Mouse (Mus musculus) heart, embryonic 15.5 days (tissue): ENCODE results near the gene Chd1. TPM values are rescaled to one million over a fixed set of nuclear protein-coding genes. Genes with fewer than 3 reads are reported as not detected.
A peak's percentile ranks its signal among the peaks of the same experiment; 100 is the strongest.

Experiments
- ATAC-seq: fragments of 200-750 bp; cut with Nextera tagmentation; replicated peaks from 2 replicates; pipeline ENCODE4 v1.8.0; 2017; ENCODE audit warnings: low read depth, moderate TSS enrichment; ENCODE audit not compliant: insufficient number of reproducible peaks, insufficient read depth, low FRiP score
- H3K27ac ChIP-seq: fragments of 300-500 bp; sonication (generic); 2 replicates; pipeline ENCODE4 v1.5.1; 2015; ENCODE audit warnings: mild to moderate bottlenecking, inconsistent platforms
- H3K27me3 ChIP-seq: fragments of 300-500 bp; sonication (generic); 2 replicates; pipeline ENCODE4 v1.6.1; 2015; ENCODE audit warnings: inconsistent platforms
- H3K36me3 ChIP-seq: fragments of 300-500 bp; sonication (generic); 2 replicates; pipeline ENCODE4 v1.6.1; 2015; ENCODE audit warnings: mild to moderate bottlenecking, inconsistent platforms
- H3K4me1 ChIP-seq: fragments of 300-500 bp; sonication (generic); replicated peaks from 2 replicates; pipeline ENCODE4 v1.6.1; 2015; ENCODE audit warnings: inconsistent platforms
- H3K4me2 ChIP-seq: fragments of 300-500 bp; sonication (generic); 2 replicates; pipeline ENCODE4 v1.6.1; 2015; ENCODE audit warnings: inconsistent platforms, mild to moderate bottlenecking, moderate library complexity
- H3K4me3 ChIP-seq: fragments of 300-500 bp; sonication (generic); 2 replicates; pipeline ENCODE4 v1.5.1; 2015; ENCODE audit warnings: mild to moderate bottlenecking, inconsistent platforms
- H3K9ac ChIP-seq: fragments of 300-500 bp; sonication (generic); 2 replicates; pipeline ENCODE4 v1.6.1; 2015; ENCODE audit warnings: mild to moderate bottlenecking, inconsistent platforms
- H3K9me3 ChIP-seq: fragments of 300-500 bp; sonication (generic); replicated peaks from 2 replicates; pipeline ENCODE4 v1.6.1; 2016; ENCODE audit warnings: inconsistent platforms
- WGBS: fragments of 180-500 bp; shearing (Covaris S2); methylation state at CpG from one replicate; pipeline ENCODE4 v1.1.7; 2015; ENCODE audit warnings: mixed read lengths; 5-methylcytosine and 5-hydroxymethylcytosine counted together
- polyA plus RNA-seq: library from polyadenylated mRNA; unstranded; fragments of >200 nt; fragmentation: Nextera tagmentation; extraction: Ambion mirVana; gene quantifications from 2 replicates; pipeline ENCODE4 v1.2.1, GENCODE M21; 2015

Chd1 gene
- polyA plus RNA-seq, 1 experiment from 2014 or later, result 14.8 TPM

- Histone ChIP-seq H3K9me3 (no peaks in the 10 kb centered on the region), H3K9ac (no peak overlapping the region), H3K36me3 (peaks cover 3% of the 10 kb centered on the region; the same call in 1 of the 2 replicates), H3K27me3 (no peaks in the 10 kb centered on the region), H3K27ac (no peak overlapping the region), H3K4me1 (peaks cover 51% of the 10 kb centered on the region), H3K4me3 (no peak overlapping the region), H3K4me2 (no peak overlapping the region)
- WGBS, result 76% methylated on average over 10 of the region's 11 CpGs
- ATAC-seq, result no peak
Observed at GRCm38 (mm10) chr17:15816379-15817095, 111.8 kb downstream of the Chd1 start.

- 84% methylated on average over 5 of the region's 5 CpGs for WGBS
Observed at GRCm38 (mm10) chr17:15817096-15817450, 112.3 kb downstream of the Chd1 start.

GRCm38 (mm10) chr17:15817634-15818033 is 112.9 kb downstream of the Chd1 start:
- no peak overlapping the region for H3K9ac ChIP-seq
- no peak overlapping the region for H3K4me2 ChIP-seq
- H3K4me3 ChIP-seq, result no peak overlapping the region
- H3K36me3 ChIP-seq, result peaks cover 3% of the 10 kb centered on the region; the same call in 1 of the 2 replicates
- H3K4me1 ChIP-seq, result peaks cover 46% of the 10 kb centered on the region
- 0 out of 2 replicates have a peak, but pooled peaks have one; percentile 6 for ATAC-seq
- no peaks in the 10 kb centered on the region for H3K9me3 ChIP-seq
- H3K27ac ChIP-seq, result no peak overlapping the region
- no peaks in the 10 kb centered on the region for H3K27me3 ChIP-seq
- 89% methylated on average over 2 of the region's 2 CpGs for WGBS

More at GRCm38 (mm10) chr17:15817096-15817450, 112.3 kb downstream of the Chd1 start:
- no peak for ATAC-seq
- no peak overlapping the region for H3K4me2 ChIP-seq
- H3K9ac ChIP-seq, result no peak overlapping the region
- no peaks in the 10 kb centered on the region for H3K9me3 ChIP-seq
- H3K27ac ChIP-seq, result no peak overlapping the region
- H3K27me3 ChIP-seq, result no peaks in the 10 kb centered on the region
- peaks cover 50% of the 10 kb centered on the region for H3K4me1 ChIP-seq
- H3K36me3 ChIP-seq, result peaks cover 3% of the 10 kb centered on the region; the same call in 1 of the 2 replicates
- no peak overlapping the region for H3K4me3 ChIP-seq

GRCm38 (mm10) chr17:15818372-15818771 is 113.6 kb downstream of the Chd1 start:
- Histone ChIP-seq H3K4me3 (no peak overlapping the region), H3K4me1 (peaks cover 45% of the 10 kb centered on the region), H3K27me3 (no peaks in the 10 kb centered on the region), H3K9me3 (no peaks in the 10 kb centered on the region), H3K9ac (no peak overlapping the region), H3K27ac (no peak overlapping the region), H3K4me2 (no peak overlapping the region), H3K36me3 (peaks cover 3% of the 10 kb centered on the region; the same call in 1 of the 2 replicates)
- WGBS, result 65% methylated on average over 8 of the region's 8 CpGs
- ATAC-seq, result no peak

GRCm38 (mm10) chr17:15820146-15820545 is 115.4 kb downstream of the Chd1 start:
- peaks cover 3% of the 10 kb centered on the region; the same call in 1 of the 2 replicates for H3K36me3 ChIP-seq
- H3K27me3 ChIP-seq, result no peaks in the 10 kb centered on the region
- no peaks in the 10 kb centered on the region for H3K9me3 ChIP-seq
- peak overlapping the region; percentile 40; the same call in 1 of the 2 replicates for H3K27ac ChIP-seq
- no peak for ATAC-seq
- 53% methylated on average over 6 of the region's 6 CpGs for WGBS
- H3K4me3 ChIP-seq, result no peak overlapping the region
- H3K4me1 ChIP-seq, result peaks cover 40% of the 10 kb centered on the region
- no peak overlapping the region for H3K4me2 ChIP-seq
- H3K9ac ChIP-seq, result no peak overlapping the region

GRCm38 (mm10) chr17:15820761-15821160 is 116.0 kb downstream of the Chd1 start:
- Histone ChIP-seq H3K27me3 (no peaks in the 10 kb centered on the region), H3K9ac (no peak overlapping the region), H3K4me1 (peaks cover 40% of the 10 kb centered on the region), H3K4me2 (no peak overlapping the region), H3K27ac (0 out of 2 replicates have a peak overlapping the region, but pooled peaks have one; percentile 21), H3K9me3 (no peaks in the 10 kb centered on the region), H3K4me3 (no peak overlapping the region), H3K36me3 (0 out of 2 replicates have a peak, but pooled peaks cover 3% of the 10 kb centered on the region)
- WGBS, result 78% methylated on average over 10 of the region's 10 CpGs
- no peak for ATAC-seq

GRCm38 (mm10) chr17:15821706-15822105 is 116.9 kb downstream of the Chd1 start:
- 81% methylated on average over 4 of the region's 4 CpGs for WGBS
- no peak overlapping the region for H3K4me2 ChIP-seq

More at GRCm38 (mm10) chr17:15821706-15822105, 116.9 kb downstream of the Chd1 start:
- Histone ChIP-seq H3K4me1 (peaks cover 40% of the 10 kb centered on the region), H3K36me3 (0 out of 2 replicates have a peak, but pooled peaks cover 3% of the 10 kb centered on the region), H3K4me3 (no peak overlapping the region), H3K27me3 (no peaks in the 10 kb centered on the region), H3K9ac (no peak overlapping the region), H3K27ac (no peak overlapping the region), H3K9me3 (no peaks in the 10 kb centered on the region)
- ATAC-seq, result no peak

Other genes starting within 250 kb of the Chd1 start
- 173 and 179 TPM in 2 replicates for gene Psmb1, start 205.2 kb upstream of the Chd1 start, polyA plus RNA-seq
- gene Tbp, start 205.1 kb upstream of the Chd1 start, polyA plus RNA-seq, result 22.7 and 28.1 TPM in 2 replicates
- gene Pdcd2, start 177.7 kb upstream of the Chd1 start, polyA plus RNA-seq, result 26.0 and 29.7 TPM in 2 replicates
- 1.1 and 1.5 TPM in 2 replicates for gene Prdm9, start 140.6 kb upstream of the Chd1 start, polyA plus RNA-seq
- 8.0 and 11.3 TPM in 2 replicates for gene Rgmb, start 126.1 kb downstream of the Chd1 start, polyA plus RNA-seq